Mouse (Mus musculus): ENCODE measurements around the gene Cd276. TPM values are rescaled to one million over a fixed set of nuclear protein-coding genes. Genes with fewer than 3 reads are reported as not detected.

Gene Cd276
- polyA plus RNA-seq (2014; fragmentation: Nextera tagmentation; extraction: Ambion mirVana), result 51.0 and 55.0 TPM in 2 replicates

GRCm38 (mm10) chr9:58554908-58555684 is at the start of gene Cd276:
Cd276 (minus strand) TSS chr9:58555437.
- Histone ChIP-seq H3K9me3 (ENCODE audit: low read depth, low read length) (no peaks in the 10 kb centered on the region), H3K4me2 (peak within 1 kb of the TSS; percentile 86), H3K4me3 (ENCODE audit: low read depth, low read length) (peak within 1 kb of the TSS; percentile 82), H3K27ac (ENCODE audit: low read depth) (peak within 1 kb of the TSS; percentile 96), H3K27me3 (ENCODE audit: insufficient read depth, low read length) (no peaks in the 10 kb centered on the region), H3K9ac (peak within 1 kb of the TSS; percentile 95), H3K36me3 (ENCODE audit: insufficient read depth) (no peaks in the 10 kb centered on the region), H3K4me1 (ENCODE audit: insufficient read depth) (peaks cover 10% of the 10 kb centered on the region)
- ATAC-seq (ENCODE audit: insufficient read depth) (peak; percentile 78), DNase-seq (peak; percentile 89)
- WGBS, result under 1% methylated on average over 68 of the region's 68 CpGs
- no peak for TF ChIP-seq CTCF (IDR thresholded peaks at IDR 0.05; ENCODE audit: low read depth)

- H3K9me3 ChIP-seq (ENCODE audit: low read depth, low read length), result no peaks in the 10 kb centered on the region
- H3K4me2 ChIP-seq, result no peak overlapping the region
- no peak overlapping the region for H3K9ac ChIP-seq
- DNase-seq (no peak), ATAC-seq (ENCODE audit: insufficient read depth) (no peak)
- TF ChIP-seq CTCF (IDR thresholded peaks at IDR 0.05; ENCODE audit: low read depth), result no peak
- H3K36me3 ChIP-seq (ENCODE audit: insufficient read depth), result no peaks in the 10 kb centered on the region
- 94% methylated on average over 1 of the region's 1 CpGs for WGBS
- H3K4me1 ChIP-seq (ENCODE audit: insufficient read depth), result no peaks in the 10 kb centered on the region
- no peak overlapping the region for H3K4me3 ChIP-seq (ENCODE audit: low read depth, low read length)
- no peaks in the 10 kb centered on the region for H3K27me3 ChIP-seq (ENCODE audit: insufficient read depth, low read length)
- H3K27ac ChIP-seq (ENCODE audit: low read depth), result no peak overlapping the region
Observed at GRCm38 (mm10) chr9:58595313-58595712, 40.1 kb upstream of the Cd276 start.

- H3K27ac ChIP-seq (ENCODE audit: low read depth), result no peak overlapping the region
- no peak for TF ChIP-seq CTCF (IDR thresholded peaks at IDR 0.05; ENCODE audit: low read depth)
- H3K4me3 ChIP-seq (ENCODE audit: low read depth, low read length), result no peak overlapping the region
- 0 out of 2 replicates have a peak, but pooled peaks cover 3% of the 10 kb centered on the region for H3K4me1 ChIP-seq (ENCODE audit: insufficient read depth)
- no peak overlapping the region for H3K4me2 ChIP-seq
- H3K9ac ChIP-seq, result no peak overlapping the region
- 0 out of 2 replicates have a peak, but pooled peaks cover 3% of the 10 kb centered on the region for H3K36me3 ChIP-seq (ENCODE audit: insufficient read depth)
- ATAC-seq (ENCODE audit: insufficient read depth) (no peak), DNase-seq (no peak)
- no peaks in the 10 kb centered on the region for H3K9me3 ChIP-seq (ENCODE audit: low read depth, low read length)
- 82% methylated on average over 4 of the region's 4 CpGs for WGBS
- no peaks in the 10 kb centered on the region for H3K27me3 ChIP-seq (ENCODE audit: insufficient read depth, low read length)
Observed at GRCm38 (mm10) chr9:58588657-58589056, 33.4 kb upstream of the Cd276 start.

GRCm38 (mm10) chr9:58584323-58584722 is 29.1 kb upstream of the Cd276 start:
- 0 out of 2 replicates have a peak, but pooled peaks cover 8% of the 10 kb centered on the region for H3K4me1 ChIP-seq (ENCODE audit: insufficient read depth)
- H3K9me3 ChIP-seq (ENCODE audit: low read depth, low read length), result no peaks in the 10 kb centered on the region
- H3K36me3 ChIP-seq (ENCODE audit: insufficient read depth), result 0 out of 2 replicates have a peak, but pooled peaks cover 3% of the 10 kb centered on the region
- H3K4me3 ChIP-seq (ENCODE audit: low read depth, low read length), result no peak overlapping the region
- TF ChIP-seq CTCF (IDR thresholded peaks at IDR 0.05; ENCODE audit: low read depth), result no peak
- no peak for ATAC-seq (ENCODE audit: insufficient read depth)
- peak overlapping the region; percentile 35; the same call in 1 of the 2 replicates for H3K4me2 ChIP-seq
- no peak overlapping the region for H3K27ac ChIP-seq (ENCODE audit: low read depth)
- DNase-seq, result no peak
- 82% methylated on average over 1 of the region's 1 CpGs for WGBS
- H3K9ac ChIP-seq, result no peak overlapping the region
- no peaks in the 10 kb centered on the region for H3K27me3 ChIP-seq (ENCODE audit: insufficient read depth, low read length)

GRCm38 (mm10) chr9:58583267-58583641 is 28.0 kb upstream of the Cd276 start:
- Histone ChIP-seq H3K36me3 (ENCODE audit: insufficient read depth) (0 out of 2 replicates have a peak, but pooled peaks cover 3% of the 10 kb centered on the region), H3K27ac (ENCODE audit: low read depth) (peak overlapping the region; percentile 97), H3K9me3 (ENCODE audit: low read depth, low read length) (no peaks in the 10 kb centered on the region), H3K27me3 (ENCODE audit: insufficient read depth, low read length) (no peaks in the 10 kb centered on the region), H3K4me3 (ENCODE audit: low read depth, low read length) (peak overlapping the region; percentile 93), H3K4me1 (ENCODE audit: insufficient read depth) (0 out of 2 replicates have a peak, but pooled peaks cover 8% of the 10 kb centered on the region), H3K9ac (peak overlapping the region; percentile 98), H3K4me2 (peak overlapping the region; percentile 85)
- no peak for ATAC-seq (ENCODE audit: insufficient read depth)
- peak; percentile 46 for DNase-seq
- TF ChIP-seq CTCF (IDR thresholded peaks at IDR 0.05; ENCODE audit: low read depth), result no peak
- under 1% methylated on average over 8 of the region's 8 CpGs for WGBS

GRCm38 (mm10) chr9:58582581-58583266 is 27.5 kb upstream of the Cd276 start:
- H3K27me3 ChIP-seq (ENCODE audit: insufficient read depth, low read length), result no peaks in the 10 kb centered on the region
- H3K27ac ChIP-seq (ENCODE audit: low read depth), result peak overlapping the region; percentile 97
- H3K4me3 ChIP-seq (ENCODE audit: low read depth, low read length), result peak overlapping the region; percentile 93
- ATAC-seq (ENCODE audit: insufficient read depth) (peak; percentile 70), DNase-seq (no peak)
- H3K4me2 ChIP-seq, result peak overlapping the region; percentile 85
- under 1% methylated on average over 42 of the region's 42 CpGs for WGBS
- no peaks in the 10 kb centered on the region for H3K9me3 ChIP-seq (ENCODE audit: low read depth, low read length)
- H3K4me1 ChIP-seq (ENCODE audit: insufficient read depth), result 0 out of 2 replicates have a peak, but pooled peaks cover 8% of the 10 kb centered on the region
- no peak for TF ChIP-seq CTCF (IDR thresholded peaks at IDR 0.05; ENCODE audit: low read depth)
- 0 out of 2 replicates have a peak, but pooled peaks cover 2% of the 10 kb centered on the region for H3K36me3 ChIP-seq (ENCODE audit: insufficient read depth)
- H3K9ac ChIP-seq, result peak overlapping the region; percentile 98
